Mouse (Mus musculus): Measurements from ENCODE around the gene Melk.
A peak's percentile ranks its signal among the peaks of the same experiment; 100 is the strongest.

The Melk gene

GRCm38 (mm10) chr4:44300781-44301750 lies at the start of gene Melk:
Gene Melk, plus strand, starts transcription at chr4:44300876.
- peak; percentile 93 for DNase-seq (ENCODE audit: low read depth)

GRCm38 (mm10) chr4:44251521-44251920 lies 49.2 kb upstream of the Melk start:
- DNase-seq (ENCODE audit: low read depth): no peak

GRCm38 (mm10) chr4:44251966-44252916 lies 48.4 kb upstream of the Melk start:
- DNase-seq (ENCODE audit: low read depth): no peak

- DNase-seq (ENCODE audit: low read depth): no peak
These were observed 47.5 kb upstream of the Melk start for GRCm38 (mm10) chr4:44253191-44253590.

GRCm38 (mm10) chr4:44254579-44254978 lies 46.1 kb upstream of the Melk start:
- no peak for DNase-seq (ENCODE audit: low read depth)

GRCm38 (mm10) chr4:44259126-44259525 lies 41.5 kb upstream of the Melk start:
- no peak for DNase-seq (ENCODE audit: low read depth)

- DNase-seq (ENCODE audit: low read depth): peak; percentile 74
These were observed 40.4 kb upstream of the Melk start for GRCm38 (mm10) chr4:44260244-44260643.

- DNase-seq (ENCODE audit: low read depth): no peak
These were observed 35.2 kb upstream of the Melk start for GRCm38 (mm10) chr4:44265500-44265899.

- DNase-seq (ENCODE audit: low read depth): no peak
These were observed 33.2 kb upstream of the Melk start for GRCm38 (mm10) chr4:44267437-44267836.

- no peak for DNase-seq (ENCODE audit: low read depth)
These were observed 31.3 kb upstream of the Melk start for GRCm38 (mm10) chr4:44269376-44269817.

GRCm38 (mm10) chr4:44271134-44271533 lies 29.5 kb upstream of the Melk start:
- DNase-seq (ENCODE audit: low read depth): peak; percentile 74

GRCm38 (mm10) chr4:44281597-44282265 lies 18.9 kb upstream of the Melk start:
- DNase-seq (ENCODE audit: low read depth): no peak

GRCm38 (mm10) chr4:44292534-44292933 lies 8.1 kb upstream of the Melk start:
- DNase-seq (ENCODE audit: low read depth): peak; percentile 63

- DNase-seq (ENCODE audit: low read depth): no peak
These were observed 4.8 kb upstream of the Melk start for GRCm38 (mm10) chr4:44295837-44296236.

GRCm38 (mm10) chr4:44306585-44306984 lies 5.9 kb downstream of the Melk start:
- DNase-seq (ENCODE audit: low read depth): no peak

- peak; percentile 30 for DNase-seq (ENCODE audit: low read depth)
These were observed 9.8 kb downstream of the Melk start for GRCm38 (mm10) chr4:44310429-44310828.

- no peak for DNase-seq (ENCODE audit: low read depth)
These were observed 10.2 kb downstream of the Melk start for GRCm38 (mm10) chr4:44310911-44311310.

- peak; percentile 76 for DNase-seq (ENCODE audit: low read depth)
These were observed 15.7 kb downstream of the Melk start for GRCm38 (mm10) chr4:44316270-44316809.

GRCm38 (mm10) chr4:44320448-44320847 lies 19.8 kb downstream of the Melk start:
- no peak for DNase-seq (ENCODE audit: low read depth)

GRCm38 (mm10) chr4:44322124-44322523 lies 21.4 kb downstream of the Melk start:
- no peak for DNase-seq (ENCODE audit: low read depth)

GRCm38 (mm10) chr4:44325453-44325852 lies 24.8 kb downstream of the Melk start:
- DNase-seq (ENCODE audit: low read depth): peak; percentile 41

- DNase-seq (ENCODE audit: low read depth): no peak
These were observed 26.0 kb downstream of the Melk start for GRCm38 (mm10) chr4:44326721-44327120.

All from induced T-regulatory cell, adult 2 months (primary cell).